Mouse (Mus musculus) spleen, postnatal 10 days (tissue): Measurements from ENCODE around the gene Zfp689.
"Not testable (repeated sequence)": the region's sequence is repeated elsewhere in the genome, so short reads cannot be mapped to it uniquely, and the experiment has no call there.

Experiments used
- DNase-seq, 2 experiments: peaks; one replicate each; pipeline ENCODE4 v3.0.0; 2021 to 2022; ENCODE audit warnings: low spot score in 2 of 2

Zfp689 gene

DNA sequence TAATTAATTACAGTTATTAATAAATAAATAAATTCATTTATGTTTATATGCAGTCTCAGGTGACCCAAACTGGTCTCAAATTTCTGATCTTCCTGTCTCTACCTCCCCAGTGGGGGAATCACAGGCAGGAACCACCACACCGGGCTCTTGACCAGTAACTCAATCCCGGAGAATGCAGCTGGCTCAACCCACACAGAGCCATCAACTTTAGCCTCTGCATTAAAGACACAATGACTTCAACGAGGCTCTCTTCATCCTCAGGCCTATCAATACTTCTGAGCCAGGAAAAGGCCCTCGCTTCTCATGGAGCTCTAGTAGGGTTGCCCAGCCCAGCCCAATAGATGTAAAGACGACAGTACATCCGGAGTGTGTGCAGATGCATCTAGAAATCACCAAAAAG is 44.9 kb downstream of the Zfp689 start:
- not testable (repeated sequence) for DNase-seq

GRCm38 (mm10) chr7:127402980-127403379 is 46.0 kb downstream of the Zfp689 start:
- DNase-seq = no peak

- no peak for DNase-seq
Observed at GRCm38 (mm10) chr7:127400355-127400754, 48.6 kb downstream of the Zfp689 start.

DNA sequence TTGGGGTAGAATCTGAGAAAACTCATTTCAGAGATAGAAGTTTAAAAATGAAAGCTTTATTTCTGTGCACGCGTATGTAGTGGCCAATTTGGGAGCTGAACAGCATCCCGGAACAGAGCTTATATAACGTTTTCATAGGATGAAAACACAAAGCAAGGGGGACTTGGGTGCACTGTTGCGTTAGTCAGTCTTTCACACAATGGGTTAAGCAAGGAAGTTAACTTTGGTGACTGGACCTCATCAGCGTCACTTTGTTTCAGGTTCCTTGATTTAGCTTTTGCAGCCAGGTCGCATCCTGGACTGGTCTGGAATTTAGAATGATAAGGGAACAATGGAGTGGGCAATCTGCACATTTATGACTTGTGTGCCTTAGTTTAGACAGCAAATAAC is 55.0 kb downstream of the Zfp689 start:
- no peak for DNase-seq

GRCm38 (mm10) chr7:127393157-127393943 is 55.6 kb downstream of the Zfp689 start, which contains the start of gene E430018J23Rik:
Gene E430018J23Rik (minus strand): TSS chr7:127393629.
- peak; percentile 75 to 93 for DNase-seq

DNA sequence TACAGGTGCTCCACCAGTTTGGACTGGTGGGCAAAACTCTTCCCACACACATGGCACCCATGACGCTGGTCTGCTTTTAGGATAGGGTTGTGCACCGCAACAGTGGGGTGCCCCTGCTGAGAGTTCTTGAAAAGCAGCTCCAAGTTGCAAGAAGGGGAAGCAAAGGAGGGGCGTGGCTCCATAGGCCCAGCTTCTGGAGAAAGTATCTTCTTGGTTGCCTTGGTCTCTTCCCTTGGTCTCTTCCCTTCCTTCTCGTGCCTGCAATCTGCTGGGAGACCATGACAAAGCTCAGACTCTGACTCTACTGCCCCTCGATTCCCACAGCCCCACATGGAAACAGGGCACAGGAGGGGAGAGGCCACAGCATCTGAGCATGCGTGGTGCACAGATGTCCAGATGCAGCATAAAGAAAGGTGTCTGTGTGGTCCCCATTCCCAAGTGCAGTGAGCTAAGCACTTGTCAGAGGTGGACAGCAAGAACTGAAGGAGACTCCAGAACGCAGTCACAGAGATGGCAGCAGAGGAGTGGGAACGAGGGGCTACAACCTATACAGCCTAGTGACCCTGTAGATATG is 56.6 kb downstream of the Zfp689 start:
- no peak for DNase-seq
